ENCODE assay signal across 12 mouse cellular contexts in genomic region chr4:130913511-130913910, GRCm38 (mm10). TPM values are rescaled to one million over a fixed set of nuclear protein-coding genes. Genes with fewer than 3 reads are reported as not detected.
DNase-seq lines count a peak whose midpoint lies in the region; ATAC-seq and TF ChIP-seq lines count a peak whose summit lies in the region.
"Had no signal": no experiment of that assay in that cellular context is flagged by ENCODE, and none has a peak within 500 bp of the region (broad histone marks: within the 10 kb centered on the region; RNA-seq: fewer than 3 reads in every experiment).

No protein-coding gene starts in this region.

- ATAC-seq in forebrain, embryonic 16.5 days = no peak
- 0 out of 2 replicates have a peak, but pooled peaks have one; percentile 0 for ATAC-seq in monocyte, adult 5-6 weeks (replicated peaks; ENCODE audit: insufficient number of reproducible peaks, low FRiP score, low TSS enrichment, poor library complexity, severe bottlenecking)

- no peaks in the 10 kb centered on the region for H3K27me3 ChIP-seq in forebrain, embryonic 10.5 days (ENCODE audit: poor library complexity, severe bottlenecking)
- no peaks in the 10 kb centered on the region for H3K27me3 ChIP-seq in forebrain, embryonic 16.5 days (replicated peaks; ENCODE audit: control insufficient read depth, insufficient read depth, low read length)
- no peaks in the 10 kb centered on the region for H3K27me3 ChIP-seq in embryonic facial prominence, embryonic 10.5 days (replicated peaks; ENCODE audit: low read depth, poor library complexity, severe bottlenecking)
- H3K27me3 ChIP-seq: embryonic facial prominence, embryonic 12.5 days had no signal

- TF ChIP-seq POLR2A in lung, adult 2 months (IDR thresholded peaks at IDR 0.05; ENCODE audit: borderline replicate concordance, extremely low read depth, low read depth, low read length) = no peak

- H3K9me3 ChIP-seq in forebrain, embryonic 10.5 days = no peaks in the 10 kb centered on the region
- no peaks in the 10 kb centered on the region for H3K9me3 ChIP-seq in forebrain, embryonic 16.5 days (ENCODE audit: control insufficient read depth, low read length)
- no peaks in the 10 kb centered on the region for H3K9me3 ChIP-seq in embryonic facial prominence, embryonic 10.5 days
- H3K9me3 ChIP-seq: embryonic facial prominence, embryonic 12.5 days had no signal

- H3K9ac ChIP-seq in forebrain, embryonic 16.5 days (replicated peaks; ENCODE audit: low read depth, low read length) = no peak overlapping the region
- H3K9ac ChIP-seq: embryonic facial prominence, embryonic 12.5 days; lung, embryonic 14.5 days had no signal

- peak overlapping the region; percentile 49; the same call in 1 of the 2 replicates for H3K27ac ChIP-seq in forebrain, embryonic 10.5 days
- H3K27ac ChIP-seq in forebrain, embryonic 16.5 days (ENCODE audit: low read length) = no peak overlapping the region
- H3K27ac ChIP-seq in embryonic facial prominence, embryonic 10.5 days (replicated peaks) = peak overlapping the region; percentile 48
- H3K27ac ChIP-seq: embryonic facial prominence, embryonic 12.5 days had no signal

- no peak overlapping the region for H3K4me2 ChIP-seq in forebrain, embryonic 16.5 days (ENCODE audit: low read length)
- H3K4me2 ChIP-seq: embryonic facial prominence, embryonic 12.5 days; lung, embryonic 14.5 days had no signal

- WGBS in forebrain, embryonic 10.5 days = 72% methylated on average over 3 of the region's 3 CpGs
- 69% methylated on average over 3 of the region's 3 CpGs for WGBS in forebrain, embryonic 16.5 days
- WGBS in lung, adult 2 months = 70% methylated on average over 3 of the region's 3 CpGs
- 75% methylated on average over 3 of the region's 3 CpGs for WGBS in embryonic facial prominence, embryonic 10.5 days

- H3K36me3 ChIP-seq in forebrain, embryonic 10.5 days (replicated peaks) = no peaks in the 10 kb centered on the region
- no peaks in the 10 kb centered on the region for H3K36me3 ChIP-seq in forebrain, embryonic 16.5 days (ENCODE audit: control insufficient read depth, insufficient read depth)
- no peaks in the 10 kb centered on the region for H3K36me3 ChIP-seq in embryonic facial prominence, embryonic 10.5 days (replicated peaks)
- H3K36me3 ChIP-seq: embryonic facial prominence, embryonic 12.5 days had no signal

- no peak for TF ChIP-seq CTCF in lung, adult 2 months (IDR thresholded peaks at IDR 0.05; ENCODE audit: insufficient read depth, low read length)

- DNase-seq in forebrain, embryonic 10.5 days (ENCODE audit: extremely low spot score, low spot score) = no peak
- no peak for DNase-seq in lung, adult 2 months
- no peak for DNase-seq in lung, postnatal 10 days
- no peak for DNase-seq in embryonic facial prominence, embryonic 10.5 days (ENCODE audit: low spot score)
- DNase-seq in left cerebral cortex, adult 18-20 months (ENCODE audit: low spot score in 2 of 2) = no peak
- DNase-seq in retina, postnatal 1 day = no peak
- DNase-seq: kidney, postnatal 14 days; lung, embryonic 14.5 days had no signal

- peaks cover 36% of the 10 kb centered on the region for H3K4me1 ChIP-seq in forebrain, embryonic 10.5 days
- no peaks in the 10 kb centered on the region for H3K4me1 ChIP-seq in forebrain, embryonic 16.5 days (replicated peaks; ENCODE audit: control insufficient read depth, insufficient read depth, low read length)
- H3K4me1 ChIP-seq in lung, adult 2 months (ENCODE audit: control insufficient read depth, insufficient read depth, low read length) = no peaks in the 10 kb centered on the region; the same call in 1 of the 2 replicates
- H3K4me1 ChIP-seq in embryonic facial prominence, embryonic 10.5 days = peaks cover 51% of the 10 kb centered on the region

- H3K4me3 ChIP-seq in forebrain, embryonic 10.5 days = no peak overlapping the region
- H3K4me3 ChIP-seq in forebrain, embryonic 16.5 days (replicated peaks; ENCODE audit: low read length) = no peak overlapping the region
- H3K4me3 ChIP-seq in lung, adult 2 months (replicated peaks; ENCODE audit: extremely low read depth, low read depth, low read length) = peak overlapping the region; percentile 69
- no peak overlapping the region for H3K4me3 ChIP-seq in embryonic facial prominence, embryonic 10.5 days
- H3K4me3 ChIP-seq: embryonic facial prominence, embryonic 12.5 days had no signal

RNA-seq across cellular contexts. Expression of gene Laptm5, which starts 0.6 kb away (rescaled TPM):
- 16.7 and 17.1 TPM in 2 replicates for polyA plus RNA-seq in forebrain, embryonic 10.5 days (2016; fragmentation: Nextera tagmentation; extraction: Ambion mirVana)
- polyA plus RNA-seq in forebrain, embryonic 16.5 days (2015; fragmentation: Nextera tagmentation; extraction: Ambion mirVana) = 18.5 and 23.4 TPM in 2 replicates
- 258 and 317 TPM in 2 replicates for polyA plus RNA-seq in lung, adult 2 months (2012; rRNA removed)
- 13.0 and 16.4 TPM in 2 replicates for polyA plus RNA-seq in embryonic facial prominence, embryonic 10.5 days (2016; fragmentation: Nextera tagmentation; extraction: Ambion mirVana)
- 420 to 631 TPM (median 540 TPM) in 3 replicates for total RNA-seq in monocyte, adult 5-6 weeks (2017)
- 10 to 100 TPM; 34.2 to 35.2 TPM for total RNA-seq in left cerebral cortex, adult 18-20 months (2021)

RNA-seq across cellular contexts. Expression of gene Matn1, which starts 30.7 kb away (rescaled TPM):
- polyA plus RNA-seq in forebrain, embryonic 10.5 days (2016; fragmentation: Nextera tagmentation; extraction: Ambion mirVana) = not detected in 2 replicates
- 3.3 TPM in 1 of 2 replicates, not detected in the other for polyA plus RNA-seq in forebrain, embryonic 16.5 days (2015; fragmentation: Nextera tagmentation; extraction: Ambion mirVana)
- polyA plus RNA-seq in lung, adult 2 months (2012; rRNA removed) = 0.14 TPM in 1 of 2 replicates, not detected in the other
- polyA plus RNA-seq in embryonic facial prominence, embryonic 10.5 days (2016; fragmentation: Nextera tagmentation; extraction: Ambion mirVana) = 0.11 TPM in 1 of 2 replicates, not detected in the other
- total RNA-seq in monocyte, adult 5-6 weeks (2017) = 0.39 to 0.96 TPM in 2 of 3 replicates, not detected in the other
- total RNA-seq in left cerebral cortex, adult 18-20 months (2021) = under 1 TPM; 0.54 to 0.88 TPM
- total RNA-seq: hematopoietic stem cell, adult 5-6 weeks had no signal
- polyA plus RNA-seq: lung, embryonic 14.5 days had no signal

Comparison
In these comparisons a context has a peak if more than half of its experiments do, and no peak if none do; other contexts are left out.
1. RNA of gene Laptm5, which starts 0.6 kb away (polyA plus RNA-seq): 258 to 317 TPM in lung, adult 2 months; 18.5 to 23.4 TPM in forebrain, embryonic 16.5 days, 16.7 to 17.1 TPM in forebrain, embryonic 10.5 days and 13.0 to 16.4 TPM in embryonic facial prominence, embryonic 10.5 days; every median in the first group is over 10 times any median in the second.